Mouse (Mus musculus): ENCODE measurements around the gene Mtg2. TPM values are rescaled to one million over a fixed set of nuclear protein-coding genes. Genes with fewer than 3 reads are reported as not detected.
A peak's percentile ranks its signal among the peaks of the same experiment; 100 is the strongest.

The Mtg2 gene
- total and polyA plus RNA-seq, 2 experiments from 2014 or later: 17.2 to 23.9 TPM

GRCm38 (mm10) chr2:180113909-180114890 lies 43.8 kb downstream of the Mtg2 start:
- no peaks in the 10 kb centered on the region for H3K27me3 ChIP-seq (ENCODE audit: insufficient read depth, low read length)
- peaks cover 28% of the 10 kb centered on the region for H3K4me1 ChIP-seq (ENCODE audit: insufficient read depth, low read length)
- peak; percentile 53 for TF ChIP-seq CTCF (IDR thresholded peaks at IDR 0.05; ENCODE audit: low read depth)
- 38% methylated on average over 17 of the region's 17 CpGs for WGBS
- H3K4me3 ChIP-seq (ENCODE audit: low read length): no peak overlapping the region
- peak overlapping the region; percentile 32; the same call in 1 of the 2 replicates for H3K27ac ChIP-seq
- ATAC-seq (no peak), DNase-seq (ENCODE audit: low spot score) (peak; percentile 83)
- no peaks in the 10 kb centered on the region for H3K36me3 ChIP-seq (ENCODE audit: insufficient read depth, low read length)
- H3K9me3 ChIP-seq (ENCODE audit: low read length): no peaks in the 10 kb centered on the region
- no peak overlapping the region for H3K9ac ChIP-seq (replicated peaks; ENCODE audit: low read length)
- no peak overlapping the region for H3K4me2 ChIP-seq (ENCODE audit: low read depth, low read length)

GRCm38 (mm10) chr2:180115279-180115678 lies 44.9 kb downstream of the Mtg2 start:
- H3K4me2 ChIP-seq (ENCODE audit: low read depth, low read length): no peak overlapping the region
- DNase-seq (ENCODE audit: low spot score) (peak; percentile 47), ATAC-seq (no peak)
- no peak overlapping the region for H3K9ac ChIP-seq (replicated peaks; ENCODE audit: low read length)
- 19% methylated on average over 6 of the region's 6 CpGs for WGBS
- H3K27ac ChIP-seq: 0 out of 2 replicates have a peak overlapping the region, but pooled peaks have one; percentile 32
- no peaks in the 10 kb centered on the region for H3K9me3 ChIP-seq (ENCODE audit: low read length)
- H3K4me1 ChIP-seq (ENCODE audit: insufficient read depth, low read length): peaks cover 35% of the 10 kb centered on the region
- H3K27me3 ChIP-seq (ENCODE audit: insufficient read depth, low read length): no peaks in the 10 kb centered on the region
- TF ChIP-seq CTCF (IDR thresholded peaks at IDR 0.05; ENCODE audit: low read depth): no peak
- H3K36me3 ChIP-seq (ENCODE audit: insufficient read depth, low read length): no peaks in the 10 kb centered on the region
- no peak overlapping the region for H3K4me3 ChIP-seq (ENCODE audit: low read length)

GRCm38 (mm10) chr2:180116081-180116493 lies 45.7 kb downstream of the Mtg2 start:
- Histone ChIP-seq H3K9ac (replicated peaks; ENCODE audit: low read length) (no peak overlapping the region), H3K27ac (no peak overlapping the region), H3K4me3 (ENCODE audit: low read length) (no peak overlapping the region), H3K9me3 (ENCODE audit: low read length) (no peaks in the 10 kb centered on the region), H3K36me3 (ENCODE audit: insufficient read depth, low read length) (no peaks in the 10 kb centered on the region), H3K4me1 (ENCODE audit: insufficient read depth, low read length) (peaks cover 37% of the 10 kb centered on the region), H3K27me3 (ENCODE audit: insufficient read depth, low read length) (no peaks in the 10 kb centered on the region), H3K4me2 (ENCODE audit: low read depth, low read length) (no peak overlapping the region)
- TF ChIP-seq CTCF (IDR thresholded peaks at IDR 0.05; ENCODE audit: low read depth): no peak
- no peak for ATAC-seq
- 65% methylated on average over 10 of the region's 10 CpGs for WGBS
- no peak for DNase-seq (ENCODE audit: low spot score)

DNA sequence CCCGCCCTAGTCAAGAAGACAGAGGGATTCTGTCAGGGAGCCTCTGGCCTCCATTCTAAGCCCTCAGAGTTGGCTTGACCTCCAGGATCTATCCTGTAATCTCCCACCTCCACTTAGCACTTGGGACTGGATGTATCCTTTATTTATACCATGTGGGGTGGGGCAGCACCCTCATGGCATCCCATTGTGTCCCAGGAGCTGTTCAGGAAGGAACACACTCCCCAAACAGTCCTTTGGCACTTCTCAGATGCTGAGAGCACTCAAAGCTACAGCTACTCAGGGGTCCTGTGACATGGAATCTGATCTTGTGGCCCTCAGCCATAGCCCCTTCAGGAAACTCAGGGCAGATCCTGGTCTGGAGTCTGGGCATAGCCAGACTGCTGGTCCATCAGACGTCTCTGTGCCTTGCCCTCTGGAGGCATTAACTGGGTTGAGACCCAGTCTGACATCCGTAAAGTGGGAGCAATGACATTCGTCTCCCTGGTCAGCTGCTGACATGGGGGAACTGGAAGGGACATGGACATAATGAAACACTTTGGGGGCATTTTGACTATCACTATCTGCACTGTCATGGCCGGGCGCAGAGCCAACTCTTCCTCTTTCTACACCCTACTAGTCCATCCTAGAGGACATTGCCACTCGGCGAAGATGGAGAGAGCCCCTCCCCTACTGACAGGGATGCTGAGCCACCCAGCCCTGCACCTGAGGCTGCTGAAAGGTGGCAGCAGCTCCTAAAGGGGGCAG lies 46.5 kb downstream of the Mtg2 start:
- no peaks in the 10 kb centered on the region for H3K27me3 ChIP-seq (ENCODE audit: insufficient read depth, low read length)
- H3K4me3 ChIP-seq (ENCODE audit: low read length): no peak overlapping the region
- DNase-seq (ENCODE audit: low spot score): no peak
- H3K4me2 ChIP-seq (ENCODE audit: low read depth, low read length): no peak overlapping the region
- ATAC-seq: no peak
- 60% methylated on average over 8 of the region's 8 CpGs for WGBS
- H3K27ac ChIP-seq: no peak overlapping the region
- H3K4me1 ChIP-seq (ENCODE audit: insufficient read depth, low read length): peaks cover 37% of the 10 kb centered on the region
- TF ChIP-seq CTCF (IDR thresholded peaks at IDR 0.05; ENCODE audit: low read depth): no peak
- H3K9me3 ChIP-seq (ENCODE audit: low read length): no peaks in the 10 kb centered on the region
- no peaks in the 10 kb centered on the region for H3K36me3 ChIP-seq (ENCODE audit: insufficient read depth, low read length)
- no peak overlapping the region for H3K9ac ChIP-seq (replicated peaks; ENCODE audit: low read length)

DNA sequence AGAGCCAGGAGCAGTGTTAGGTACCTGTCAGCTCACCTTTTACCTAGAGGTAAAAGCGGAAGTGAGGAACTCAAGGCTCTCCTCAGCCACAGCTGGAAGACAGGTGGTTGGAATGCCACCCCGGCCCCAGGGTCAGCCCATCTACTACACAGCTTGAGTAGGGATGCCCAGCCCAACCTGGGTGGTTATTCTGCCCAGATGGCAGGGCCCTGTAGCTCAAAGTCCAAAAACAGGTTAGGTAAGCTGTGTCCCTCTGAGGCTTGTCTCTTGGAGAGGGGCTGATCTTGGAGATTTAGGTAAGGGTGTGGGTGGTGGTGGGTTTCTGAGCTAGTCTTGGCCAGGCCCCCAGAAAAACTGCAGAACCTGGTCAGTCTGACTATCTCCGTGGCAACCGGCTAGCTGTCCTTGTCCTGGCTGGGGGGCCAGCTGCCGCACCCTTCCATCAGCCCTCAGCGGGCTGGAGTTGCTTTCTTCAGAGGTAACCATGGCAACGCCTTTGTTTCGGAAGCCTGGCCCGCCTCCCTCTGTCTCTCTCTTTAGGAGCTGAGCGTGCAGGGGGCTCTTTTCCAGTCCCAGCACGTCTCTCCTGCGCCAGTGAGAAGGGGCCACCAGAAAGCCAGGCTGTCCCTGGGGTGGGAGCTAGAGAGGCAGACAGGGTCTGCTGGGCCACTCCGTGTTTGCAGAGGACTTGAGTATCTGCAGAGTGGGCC lies 47.3 kb downstream of the Mtg2 start:
- peak overlapping the region; percentile 70 for H3K4me2 ChIP-seq (ENCODE audit: low read depth, low read length)
- H3K9ac ChIP-seq (replicated peaks; ENCODE audit: low read length): no peak overlapping the region
- ATAC-seq (peak; percentile 19; the same call in 1 of the 2 replicates), DNase-seq (ENCODE audit: low spot score) (peak; percentile 86)
- TF ChIP-seq CTCF (IDR thresholded peaks at IDR 0.05; ENCODE audit: low read depth): no peak
- H3K4me3 ChIP-seq (ENCODE audit: low read length): no peak overlapping the region
- no peaks in the 10 kb centered on the region for H3K9me3 ChIP-seq (ENCODE audit: low read length)
- peaks cover 37% of the 10 kb centered on the region for H3K4me1 ChIP-seq (ENCODE audit: insufficient read depth, low read length)
- H3K27me3 ChIP-seq (ENCODE audit: insufficient read depth, low read length): no peaks in the 10 kb centered on the region
- H3K36me3 ChIP-seq (ENCODE audit: insufficient read depth, low read length): no peaks in the 10 kb centered on the region
- WGBS: 8% methylated on average over 13 of the region's 13 CpGs
- peak overlapping the region; percentile 77; the same call in 1 of the 2 replicates for H3K27ac ChIP-seq

All from hindbrain, postnatal 0 days (tissue).